Mouse (Mus musculus) hindbrain, embryonic 11.5 days (tissue): ENCODE data around the gene Plxna4. TPM values are rescaled to one million over a fixed set of nuclear protein-coding genes. Genes with fewer than 3 reads are reported as not detected.

ENCODE experiments used
- ATAC-seq: fragments of 200-750 bp; cut with Nextera tagmentation; 2 replicates; pipeline ENCODE4 v1.8.0; 2017; ENCODE audit warnings: mild to moderate bottlenecking, moderate TSS enrichment, moderate library complexity; ENCODE audit not compliant: low FRiP score
- DNase-seq: peaks from one replicate; pipeline ENCODE4 v3.0.0-alpha.2; 2015; ENCODE audit warnings: low spot score
- H3K27ac ChIP-seq: fragments of 300-500 bp; sonication (generic); 2 replicates; pipeline ENCODE4 v1.5.1; 2014; ENCODE audit warnings: mild to moderate bottlenecking, low read depth, low read length
- H3K27me3 ChIP-seq: fragments of 300-500 bp; sonication (generic); 2 replicates; pipeline ENCODE4 v1.6.1; 2014; ENCODE audit warnings: mild to moderate bottlenecking, low read length, moderate library complexity, mixed read lengths; ENCODE audit not compliant: control insufficient read depth, insufficient read depth
- H3K36me3 ChIP-seq: fragments of 300-500 bp; sonication (generic); 2 replicates; pipeline ENCODE4 v1.6.1; 2014; ENCODE audit warnings: mild to moderate bottlenecking, low read length, moderate library complexity, mixed read lengths; ENCODE audit not compliant: control insufficient read depth, insufficient read depth
- H3K4me1 ChIP-seq: fragments of 300-500 bp; sonication (generic); replicated peaks from 2 replicates; pipeline ENCODE4 v1.6.1; 2014; ENCODE audit warnings: low read length, mixed read lengths; ENCODE audit not compliant: control insufficient read depth, insufficient read depth
- H3K4me2 ChIP-seq: fragments of 300-500 bp; sonication (generic); replicated peaks from 2 replicates; pipeline ENCODE4 v1.6.1; 2014; ENCODE audit warnings: mild to moderate bottlenecking, low read depth, low read length
- H3K4me3 ChIP-seq: fragments of 300-500 bp; sonication (generic); 2 replicates; pipeline ENCODE4 v1.5.1; 2014; ENCODE audit warnings: low read depth, low read length
- H3K9ac ChIP-seq: fragments of 300-500 bp; sonication (generic); 2 replicates; pipeline ENCODE4 v1.6.1; 2014; ENCODE audit warnings: low read depth, low read length
- H3K9me3 ChIP-seq: fragments of 300-500 bp; sonication (generic); 2 replicates; pipeline ENCODE4 v1.6.1; 2016; ENCODE audit warnings: low read length; ENCODE audit not compliant: control insufficient read depth
- WGBS: fragments of 180-500 bp; shearing (Covaris S2); extraction: QIAGEN DNeasy Blood & Tissue Kit; methylation state at CpG from one replicate; pipeline ENCODE4 v1.1.7; 2014; 5-methylcytosine and 5-hydroxymethylcytosine counted together
- polyA plus RNA-seq: library from polyadenylated mRNA; unstranded; fragments of >200 nt; fragmentation: Nextera tagmentation; extraction: Ambion mirVana; gene quantifications from 2 replicates; pipeline ENCODE4 v1.2.1, GENCODE M21; 2014

Gene Plxna4
- polyA plus RNA-seq, 1 experiment from 2014 or later: 8.1 TPM

- Histone ChIP-seq H3K36me3 (no peaks in the 10 kb centered on the region), H3K4me1 (peaks cover 3% of the 10 kb centered on the region; the same call in 1 of the 2 replicates), H3K4me2 (no peak overlapping the region), H3K9ac (no peak overlapping the region), H3K4me3 (no peak overlapping the region), H3K27me3 (0 out of 2 replicates have a peak, but pooled peaks cover 2% of the 10 kb centered on the region), H3K9me3 (no peaks in the 10 kb centered on the region), H3K27ac (no peak overlapping the region)
- 51% methylated on average over 10 of the region's 10 CpGs for WGBS
- no peak for DNase-seq
- no peak for ATAC-seq
Measured at GRCm38 (mm10) chr6:32381516-32381915, 206.5 kb downstream of the Plxna4 start.

- no peak for ATAC-seq
Measured at GRCm38 (mm10) chr6:32377181-32377580, 210.8 kb downstream of the Plxna4 start.

GRCm38 (mm10) chr6:32373931-32374361, 214.0 kb downstream of the Plxna4 start:
- H3K4me1 ChIP-seq: peaks cover 3% of the 10 kb centered on the region; the same call in 1 of the 2 replicates
- H3K4me2 ChIP-seq: no peak overlapping the region
- H3K9me3 ChIP-seq: no peaks in the 10 kb centered on the region
- no peaks in the 10 kb centered on the region for H3K27me3 ChIP-seq
- H3K27ac ChIP-seq: no peak overlapping the region
- ATAC-seq: no peak
- no peak overlapping the region for H3K9ac ChIP-seq
- no peaks in the 10 kb centered on the region for H3K36me3 ChIP-seq
- H3K4me3 ChIP-seq: no peak overlapping the region
- DNase-seq: no peak
- 80% methylated on average over 8 of the region's 8 CpGs for whole genome bisulfite sequencing

More at GRCm38 (mm10) chr6:32377181-32377580, 210.8 kb downstream of the Plxna4 start:
- no peak overlapping the region for H3K9ac ChIP-seq
- DNase-seq: no peak
- no peak overlapping the region for H3K4me3 ChIP-seq
- WGBS: 86% methylated on average over 8 of the region's 8 CpGs
- H3K27me3 ChIP-seq: 0 out of 2 replicates have a peak, but pooled peaks cover 2% of the 10 kb centered on the region
- no peak overlapping the region for H3K4me2 ChIP-seq
- H3K4me1 ChIP-seq: peaks cover 3% of the 10 kb centered on the region; the same call in 1 of the 2 replicates
- H3K36me3 ChIP-seq: no peaks in the 10 kb centered on the region
- no peaks in the 10 kb centered on the region for H3K9me3 ChIP-seq
- no peak overlapping the region for H3K27ac ChIP-seq

GRCm38 (mm10) chr6:32369092-32369491, 218.9 kb downstream of the Plxna4 start:
- Histone ChIP-seq H3K27me3 (no peaks in the 10 kb centered on the region), H3K4me2 (no peak overlapping the region), H3K9ac (no peak overlapping the region), H3K4me1 (no peaks in the 10 kb centered on the region), H3K36me3 (no peaks in the 10 kb centered on the region), H3K4me3 (no peak overlapping the region), H3K27ac (no peak overlapping the region), H3K9me3 (no peaks in the 10 kb centered on the region)
- 83% methylated on average over 3 of the region's 3 CpGs for WGBS
- DNase-seq (no peak), ATAC-seq (no peak)

GRCm38 (mm10) chr6:32368408-32368807, 219.6 kb downstream of the Plxna4 start:
- Histone ChIP-seq H3K9ac (no peak overlapping the region), H3K36me3 (no peaks in the 10 kb centered on the region), H3K4me3 (no peak overlapping the region), H3K4me1 (no peaks in the 10 kb centered on the region), H3K9me3 (no peaks in the 10 kb centered on the region), H3K4me2 (no peak overlapping the region), H3K27me3 (no peaks in the 10 kb centered on the region), H3K27ac (no peak overlapping the region)
- 76% methylated on average over 4 of the region's 4 CpGs for WGBS
- DNase-seq (no peak), ATAC-seq (no peak)

GRCm38 (mm10) chr6:32364933-32365332, 223.1 kb downstream of the Plxna4 start:
- ATAC-seq: no peak
- H3K27ac ChIP-seq: no peak overlapping the region
- H3K9me3 ChIP-seq: no peaks in the 10 kb centered on the region
- no peaks in the 10 kb centered on the region for H3K4me1 ChIP-seq
- H3K9ac ChIP-seq: no peak overlapping the region
- H3K4me2 ChIP-seq: no peak overlapping the region
- DNase-seq: no peak
- 81% methylated on average over 5 of the region's 5 CpGs for WGBS
- H3K27me3 ChIP-seq: no peaks in the 10 kb centered on the region
- H3K36me3 ChIP-seq: no peaks in the 10 kb centered on the region
- H3K4me3 ChIP-seq: no peak overlapping the region

GRCm38 (mm10) chr6:32363489-32364068, 224.4 kb downstream of the Plxna4 start:
- Histone ChIP-seq H3K4me2 (no peak overlapping the region), H3K36me3 (no peaks in the 10 kb centered on the region), H3K9ac (no peak overlapping the region), H3K27me3 (no peaks in the 10 kb centered on the region), H3K27ac (no peak overlapping the region), H3K4me1 (no peaks in the 10 kb centered on the region), H3K4me3 (no peak overlapping the region), H3K9me3 (no peaks in the 10 kb centered on the region)
- DNase-seq (no peak), ATAC-seq (no peak)
- 92% methylated on average over 7 of the region's 7 CpGs for WGBS

GRCm38 (mm10) chr6:32362421-32362820, 225.6 kb downstream of the Plxna4 start:
- ATAC-seq: no peak

GRCm38 (mm10) chr6:32359675-32360074, 228.3 kb downstream of the Plxna4 start:
- Histone ChIP-seq H3K9ac (no peak overlapping the region), H3K9me3 (no peaks in the 10 kb centered on the region), H3K27ac (peak overlapping the region; percentile 1; the same call in 1 of the 2 replicates), H3K4me2 (no peak overlapping the region), H3K4me3 (no peak overlapping the region), H3K27me3 (no peaks in the 10 kb centered on the region), H3K36me3 (no peaks in the 10 kb centered on the region), H3K4me1 (no peaks in the 10 kb centered on the region)
- WGBS: 72% methylated on average over 3 of the region's 3 CpGs
- ATAC-seq (no peak), DNase-seq (no peak)

More at GRCm38 (mm10) chr6:32362421-32362820, 225.6 kb downstream of the Plxna4 start:
- Histone ChIP-seq H3K9me3 (no peaks in the 10 kb centered on the region), H3K36me3 (no peaks in the 10 kb centered on the region), H3K9ac (no peak overlapping the region), H3K4me3 (no peak overlapping the region), H3K4me1 (no peaks in the 10 kb centered on the region), H3K27me3 (no peaks in the 10 kb centered on the region), H3K4me2 (no peak overlapping the region), H3K27ac (no peak overlapping the region)
- WGBS: 90% methylated on average over 4 of the region's 4 CpGs
- DNase-seq: no peak
